Mouse (Mus musculus) kidney, adult 11 months (tissue): ENCODE results near the gene Rho.
A peak's percentile ranks its signal among the peaks of the same experiment; 100 is the strongest.

ENCODE experiments used
- DNase-seq: peaks from one replicate; pipeline ENCODE4 v3.0.0; 2022

Gene Rho

GRCm38 (mm10) chr6:115916611-115917010, 14.9 kb upstream of the Rho start:
- DNase-seq, result no peak

GRCm38 (mm10) chr6:115918615-115919014, 12.9 kb upstream of the Rho start:
- no peak for DNase-seq

- DNase-seq, result no peak
Measured at GRCm38 (mm10) chr6:115919876-115920275, 11.7 kb upstream of the Rho start.

GRCm38 (mm10) chr6:115924829-115925228, 6.7 kb upstream of the Rho start:
- DNase-seq, result no peak

- DNase-seq, result no peak
Measured at GRCm38 (mm10) chr6:115926416-115926815, 5.1 kb upstream of the Rho start.

GRCm38 (mm10) chr6:115927292-115928242, 4.0 kb upstream of the Rho start:
- DNase-seq, result no peak

- DNase-seq, result no peak
Measured at GRCm38 (mm10) chr6:115930018-115930417, 1.5 kb upstream of the Rho start.

GRCm38 (mm10) chr6:115932391-115932790, 843 bp downstream of the Rho start:
- no peak for DNase-seq

GRCm38 (mm10) chr6:115935544-115935943, 4.0 kb downstream of the Rho start:
- DNase-seq, result no peak

GRCm38 (mm10) chr6:115938011-115938410, 6.5 kb downstream of the Rho start:
- no peak for DNase-seq

GRCm38 (mm10) chr6:115938798-115939197, 7.2 kb downstream of the Rho start:
- DNase-seq, result no peak

- DNase-seq, result peak; percentile 57
Measured at GRCm38 (mm10) chr6:115940603-115941002, 9.1 kb downstream of the Rho start.

GRCm38 (mm10) chr6:115941128-115941527, 9.6 kb downstream of the Rho start:
- DNase-seq, result no peak

- no peak for DNase-seq
Measured at GRCm38 (mm10) chr6:115943498-115944427, 12.2 kb downstream of the Rho start.

GRCm38 (mm10) chr6:115944638-115945037, 13.1 kb downstream of the Rho start, which contains the start of gene H1foo:
Gene H1foo, plus strand, starts transcription at chr6:115944938.
- DNase-seq, result no peak

- no peak for DNase-seq
Measured at GRCm38 (mm10) chr6:115945633-115946032, 14.1 kb downstream of the Rho start.

GRCm38 (mm10) chr6:115946389-115946788, 14.8 kb downstream of the Rho start:
- no peak for DNase-seq

GRCm38 (mm10) chr6:115954506-115955074, 23.0 kb downstream of the Rho start:
- no peak for DNase-seq

GRCm38 (mm10) chr6:115955169-115955568, 23.6 kb downstream of the Rho start:
- DNase-seq, result no peak

GRCm38 (mm10) chr6:115955664-115956063, 24.1 kb downstream of the Rho start:
- DNase-seq, result no peak

GRCm38 (mm10) chr6:115956418-115956921, 24.9 kb downstream of the Rho start:
- no peak for DNase-seq

- DNase-seq, result peak; percentile 64
Measured at GRCm38 (mm10) chr6:115956922-115957601, 25.5 kb downstream of the Rho start.
